Mouse (Mus musculus): ENCODE data around the gene Tctn1. TPM values are rescaled to one million over a fixed set of nuclear protein-coding genes. Genes with fewer than 3 reads are reported as not detected.

Gene Tctn1
- polyA plus RNA-seq, 1 experiment = 42.3 TPM

- DNase-seq (ENCODE audit: low read depth) = no peak
- TF ChIP-seq POLR2A (IDR thresholded peaks at IDR 0.05; ENCODE audit: borderline replicate concordance, extremely low read depth, insufficient read depth, insufficient read length, poor library complexity, severe bottlenecking) (no peak), CTCF (IDR thresholded peaks at IDR 0.05; ENCODE audit: borderline replicate concordance, extremely low read depth, insufficient read depth, insufficient read length) (no peak)
Measured at GRCm38 (mm10) chr5:122191269-122192063, 72.8 kb downstream of the Tctn1 start.

GRCm38 (mm10) chr5:122190465-122190864 lies 73.8 kb downstream of the Tctn1 start:
- TF ChIP-seq CTCF (IDR thresholded peaks at IDR 0.05; ENCODE audit: borderline replicate concordance, extremely low read depth, insufficient read depth, insufficient read length) (no peak), POLR2A (IDR thresholded peaks at IDR 0.05; ENCODE audit: borderline replicate concordance, extremely low read depth, insufficient read depth, insufficient read length, poor library complexity, severe bottlenecking) (no peak)
- no peak for DNase-seq (ENCODE audit: low read depth)

GRCm38 (mm10) chr5:122189115-122189514 lies 75.1 kb downstream of the Tctn1 start:
- TF ChIP-seq POLR2A (IDR thresholded peaks at IDR 0.05; ENCODE audit: borderline replicate concordance, extremely low read depth, insufficient read depth, insufficient read length, poor library complexity, severe bottlenecking) (no peak), CTCF (IDR thresholded peaks at IDR 0.05; ENCODE audit: borderline replicate concordance, extremely low read depth, insufficient read depth, insufficient read length) (no peak)
- no peak for DNase-seq (ENCODE audit: low read depth)

Other genes with a start within 250 kb of the Tctn1 start
- 50.2 and 52.6 TPM in 2 replicates for gene Cux2, start 214.4 kb downstream of the Tctn1 start, polyA plus RNA-seq (2012; rRNA removed)
- 0.26 and 0.32 TPM in 2 replicates for gene Myl2, start 163.5 kb downstream of the Tctn1 start, polyA plus RNA-seq (2012; rRNA removed)
- 0.07 and 0.24 TPM in 2 replicates for gene Ccdc63, start 123.6 kb downstream of the Tctn1 start, polyA plus RNA-seq (2012; rRNA removed)
- gene Ppp1cc, start 106.2 kb downstream of the Tctn1 start, polyA plus RNA-seq (2012; rRNA removed) = 270 and 345 TPM in 2 replicates
- 2.3 and 2.4 TPM in 2 replicates for gene Hvcn1, start 57.7 kb downstream of the Tctn1 start, polyA plus RNA-seq (2012; rRNA removed)
- gene Pptc7, start 19.9 kb upstream of the Tctn1 start, polyA plus RNA-seq (2012; rRNA removed) = 11.8 and 13.4 TPM in 2 replicates
- gene Rad9b, start 89.8 kb upstream of the Tctn1 start, polyA plus RNA-seq (2012; rRNA removed) = 21.8 and 24.6 TPM in 2 replicates
- gene Vps29, start 89.9 kb upstream of the Tctn1 start, polyA plus RNA-seq (2012; rRNA removed) = 135 and 150 TPM in 2 replicates
- gene Gpn3, start 107.4 kb upstream of the Tctn1 start, polyA plus RNA-seq (2012; rRNA removed) = 40.1 and 64.1 TPM in 2 replicates
- 127 and 158 TPM in 2 replicates for gene Fam216a, start 107.9 kb upstream of the Tctn1 start, polyA plus RNA-seq (2012; rRNA removed)
- gene Arpc3, start 127.4 kb upstream of the Tctn1 start, polyA plus RNA-seq (2012; rRNA removed) = 265 and 282 TPM in 2 replicates
- gene Anapc7, start 157.2 kb upstream of the Tctn1 start, polyA plus RNA-seq (2012; rRNA removed) = 43.1 and 53.4 TPM in 2 replicates
- gene Atp2a2, start 237.8 kb upstream of the Tctn1 start, polyA plus RNA-seq (2012; rRNA removed) = 102 and 136 TPM in 2 replicates